Mouse (Mus musculus): ENCODE results near the gene Tmem150b.
A peak's percentile ranks its signal among the peaks of the same experiment; 100 is the strongest.

The Tmem150b gene

GRCm38 (mm10) chr7:4724359-4724758, 690 bp downstream of the Tmem150b start:
- DNase-seq, result no peak

GRCm38 (mm10) chr7:4723508-4723907, 1.5 kb downstream of the Tmem150b start:
- peak; percentile 18 for DNase-seq

- no peak for DNase-seq
Observed at GRCm38 (mm10) chr7:4719276-4719675, 5.8 kb downstream of the Tmem150b start.

DNA sequence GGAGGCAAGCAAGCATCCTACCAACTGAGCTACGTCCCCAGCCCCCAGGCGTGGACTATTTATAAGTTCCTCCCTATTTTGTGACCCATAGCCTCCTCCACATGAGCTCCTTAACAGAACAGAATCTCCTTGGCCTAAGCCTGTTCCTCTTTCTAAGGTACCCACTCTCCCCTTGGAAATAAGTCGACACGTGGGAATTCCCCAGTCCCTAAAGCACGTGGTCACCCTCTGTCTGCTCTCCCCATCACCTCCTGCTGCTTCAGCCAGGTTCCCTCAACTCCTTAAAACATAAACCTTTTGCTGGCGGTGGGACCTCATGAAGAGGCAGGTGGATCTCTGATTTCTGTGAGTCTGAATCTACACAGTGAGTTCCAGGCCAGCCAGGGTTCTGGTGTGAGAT, 8.1 kb downstream of the Tmem150b start:
- DNase-seq, result no peak

- no peak for DNase-seq
Observed at GRCm38 (mm10) chr7:4712594-4712993, 12.5 kb downstream of the Tmem150b start.

DNA sequence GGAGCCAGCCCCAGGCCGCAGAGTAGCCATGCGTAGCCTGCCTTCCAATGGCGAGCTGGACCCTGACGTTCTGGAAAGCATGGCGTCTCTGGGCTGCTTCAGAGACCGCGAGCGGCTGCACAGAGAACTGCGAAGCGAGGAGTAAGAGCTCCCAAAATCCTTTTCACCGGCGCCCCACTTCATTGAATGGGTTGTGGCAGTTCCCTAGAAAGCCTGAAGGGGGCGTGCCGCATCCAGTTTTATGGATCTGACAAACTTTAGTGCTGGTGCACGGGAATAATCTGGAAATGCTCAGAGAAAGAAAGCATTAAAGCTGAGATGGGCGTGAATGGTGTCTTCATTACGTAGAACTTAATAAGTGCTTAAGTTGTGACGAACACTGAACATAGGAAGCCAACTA, 20.0 kb downstream of the Tmem150b start:
- DNase-seq, result peak; percentile 30

GRCm38 (mm10) chr7:4703195-4703594, 21.9 kb downstream of the Tmem150b start:
- no peak for DNase-seq

- no peak for DNase-seq
Observed at GRCm38 (mm10) chr7:4702334-4702733, 22.7 kb downstream of the Tmem150b start.

DNA sequence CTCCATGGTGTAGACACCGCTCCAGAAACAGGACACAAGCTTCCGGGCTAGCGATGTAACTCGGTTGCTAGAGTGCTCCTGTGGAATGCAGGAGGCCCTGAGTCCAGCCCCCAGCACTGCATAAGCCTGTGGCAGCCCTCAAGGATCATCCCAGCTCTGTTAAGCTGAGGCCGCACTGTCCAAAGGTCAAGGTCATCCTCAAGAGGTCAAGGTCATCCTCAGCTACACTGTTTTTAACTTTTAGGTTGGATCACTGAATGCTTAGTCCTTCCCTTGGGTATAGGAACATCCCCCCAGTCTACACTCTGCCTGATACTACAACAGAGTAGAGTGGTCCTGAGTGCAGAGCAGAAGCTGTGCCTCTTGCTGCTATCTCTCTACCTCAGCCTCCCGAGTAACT, 32.0 kb downstream of the Tmem150b start:
- no peak for DNase-seq

DNA sequence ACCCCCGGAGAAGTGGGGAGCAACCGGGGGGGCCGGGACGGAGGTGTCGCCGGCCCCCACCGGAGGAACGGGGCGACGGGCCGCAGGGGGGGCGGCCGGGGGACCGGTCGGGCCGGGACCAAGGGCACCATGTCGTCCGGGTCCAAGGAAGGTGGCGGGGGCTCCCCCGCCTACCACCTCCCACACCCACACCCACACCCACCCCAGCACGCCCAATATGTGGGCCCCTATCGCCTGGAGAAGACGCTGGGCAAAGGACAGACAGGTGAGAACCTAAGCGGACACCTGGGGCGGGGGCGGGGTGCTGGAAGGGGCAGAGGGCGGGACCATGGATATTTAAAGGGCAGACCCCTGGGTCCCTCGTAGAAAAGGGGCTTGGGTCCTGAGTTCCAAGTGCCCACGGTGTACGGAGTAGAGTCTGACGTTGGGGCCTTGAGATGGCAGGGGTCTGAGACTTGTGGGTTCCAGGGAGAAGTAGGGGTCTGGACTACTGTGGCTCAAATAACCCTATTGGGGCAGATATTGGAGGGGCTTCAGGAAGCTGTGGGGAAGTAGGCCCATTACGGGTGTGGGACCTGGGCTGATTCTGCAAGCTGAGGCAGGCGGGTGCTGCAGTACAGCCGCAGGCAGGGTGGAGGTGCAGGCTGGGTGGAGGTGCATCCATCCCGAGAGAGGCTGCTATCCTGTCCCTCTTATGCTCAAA, 33.9 kb downstream of the Tmem150b start:
- no peak for DNase-seq

GRCm38 (mm10) chr7:4690387-4690786, 34.7 kb downstream of the Tmem150b start, which contains the start of gene Brsk1:
Brsk1 (plus strand) TSS chr7:4690604.
- peak; percentile 60 for DNase-seq

DNA sequence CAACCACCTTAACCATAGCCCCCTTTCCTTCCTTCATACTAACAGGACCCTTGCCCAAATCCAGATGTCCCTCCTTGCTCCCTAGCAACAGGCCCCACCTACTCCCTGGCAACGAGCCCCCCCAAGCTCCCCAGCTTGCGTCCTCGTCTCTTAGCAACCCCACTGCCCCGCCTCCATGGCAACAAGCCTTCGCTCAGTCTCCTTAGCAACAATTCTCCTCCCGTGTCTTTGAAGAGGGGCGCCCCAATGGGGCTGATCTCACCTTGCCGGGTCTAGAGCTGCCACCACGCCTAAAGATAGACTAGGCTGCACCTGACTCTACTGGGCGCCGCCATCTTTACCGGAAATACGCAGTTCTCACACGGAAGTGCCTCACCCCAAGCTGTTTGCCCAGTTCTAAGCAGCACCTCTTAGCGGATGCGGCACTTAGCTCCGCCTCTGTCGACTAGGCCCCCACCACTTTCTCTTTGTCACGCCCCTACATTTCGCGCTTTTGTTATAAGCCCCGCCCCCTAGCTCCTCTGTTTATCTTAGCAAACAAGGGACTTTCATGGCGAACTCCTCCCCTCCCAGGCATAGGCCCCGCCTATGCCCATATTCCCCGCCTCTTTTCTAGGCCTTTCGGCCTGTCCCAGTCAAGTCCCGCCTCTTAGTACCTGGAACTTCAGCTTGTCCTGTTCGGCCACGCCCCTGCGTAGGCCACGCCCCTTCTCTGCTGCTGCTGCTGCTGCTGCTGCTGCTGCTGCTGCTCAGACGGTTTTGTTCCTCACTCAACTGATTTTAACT, 40.2 kb downstream of the Tmem150b start, which contains the start of gene Hspbp1:
Gene Hspbp1, minus strand, starts transcription at position 437 of the 786 bp plus-strand sequence.
- peak; percentile 97 for DNase-seq

DNA sequence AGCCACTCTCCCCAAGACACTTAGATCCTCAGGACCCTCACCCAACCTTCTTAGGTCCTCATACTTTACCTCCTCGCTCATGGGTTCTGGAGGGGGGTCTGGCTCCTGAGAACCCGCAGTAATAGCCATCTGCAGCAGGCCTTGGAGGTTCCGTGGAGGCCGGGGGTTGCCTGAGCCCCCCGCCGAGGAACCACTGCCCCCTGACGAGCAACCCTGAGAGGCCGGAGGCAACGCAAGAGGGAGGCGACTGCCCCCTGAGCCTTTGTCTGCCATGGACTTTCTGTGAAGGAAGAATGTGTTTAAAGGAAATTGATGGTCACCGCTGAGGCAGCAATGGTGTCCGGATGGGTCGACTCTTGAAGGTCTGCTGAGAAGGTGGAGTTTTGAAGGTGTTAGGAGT, 40.8 kb downstream of the Tmem150b start:
- DNase-seq, result no peak

- DNase-seq, result no peak
Observed at GRCm38 (mm10) chr7:4683307-4683706, 41.7 kb downstream of the Tmem150b start.

GRCm38 (mm10) chr7:4675200-4675599, 49.8 kb downstream of the Tmem150b start:
- DNase-seq, result no peak

GRCm38 (mm10) chr7:4674114-4674731, 50.8 kb downstream of the Tmem150b start:
- no peak for DNase-seq

- DNase-seq, result peak; percentile 53
Observed at GRCm38 (mm10) chr7:4671956-4672355, 53.1 kb downstream of the Tmem150b start.

DNA sequence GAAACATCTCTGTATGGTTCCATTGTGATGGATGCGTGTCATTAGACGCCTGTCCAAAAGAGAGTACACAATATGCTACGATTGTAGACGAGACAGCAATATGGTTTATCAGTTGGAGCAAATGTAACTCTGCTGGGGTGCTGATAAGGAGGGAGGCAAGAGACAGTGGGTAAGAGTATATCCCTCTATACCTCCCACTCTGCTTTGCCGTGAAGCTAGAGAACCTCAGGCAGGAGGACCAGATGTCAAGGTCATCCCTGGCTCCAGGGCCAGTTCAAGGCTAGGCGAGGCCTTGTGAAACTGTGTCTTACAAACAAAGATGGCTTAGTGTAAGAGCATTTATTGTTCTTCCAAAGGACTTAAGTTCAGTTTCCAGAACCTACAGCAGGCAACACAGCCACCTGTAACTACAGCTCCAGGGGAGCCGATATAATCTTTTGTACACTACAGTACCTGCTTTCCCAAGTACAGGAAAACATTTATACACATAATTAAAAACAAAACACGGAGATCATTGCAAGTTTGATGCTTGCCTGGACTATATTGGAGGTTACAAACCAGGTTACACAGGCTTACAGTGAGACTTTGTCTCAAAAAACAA, 54.3 kb downstream of the Tmem150b start:
- DNase-seq, result no peak

- no peak for DNase-seq
Observed at GRCm38 (mm10) chr7:4669156-4669555, 55.9 kb downstream of the Tmem150b start.

- DNase-seq, result no peak
Observed at GRCm38 (mm10) chr7:4668506-4668905, 56.5 kb downstream of the Tmem150b start.

GRCm38 (mm10) chr7:4666871-4667270, 58.2 kb downstream of the Tmem150b start:
- DNase-seq, result no peak

GRCm38 (mm10) chr7:4663742-4664141, 61.3 kb downstream of the Tmem150b start:
- DNase-seq, result no peak

- no peak for DNase-seq
Observed at GRCm38 (mm10) chr7:4663179-4663578, 61.9 kb downstream of the Tmem150b start.

Data from kidney, postnatal 14 days (tissue).